ENCODE assay signal across 24 mouse cellular contexts in the genomic region with DNA sequence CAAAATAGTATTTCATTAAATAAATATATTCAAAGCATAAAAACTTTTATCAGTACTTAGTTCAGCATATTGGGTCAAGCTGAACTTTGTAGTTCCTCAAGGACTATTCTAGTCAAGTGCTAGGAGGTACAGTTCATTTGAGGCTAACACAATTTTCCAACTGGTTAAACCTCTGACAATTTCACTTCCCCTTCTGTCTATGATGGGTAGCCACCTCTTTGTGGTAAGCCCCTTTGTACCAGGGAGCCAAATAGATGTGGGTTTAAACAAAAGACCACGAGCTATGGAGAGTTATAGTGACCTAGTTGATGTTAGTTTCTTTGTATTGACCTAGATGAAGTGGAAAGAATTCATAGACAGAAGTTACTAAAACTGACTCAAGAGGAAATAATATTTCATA.
DNase-seq lines count a peak whose midpoint lies in the region; ATAC-seq lines count a peak whose summit lies in the region.
"Had no signal": no experiment of that assay in that cellular context is flagged by ENCODE, and none has a peak within 500 bp of the region (broad histone marks: within the 10 kb centered on the region; RNA-seq: fewer than 3 reads in every experiment).

No protein-coding gene starts in this region.

- peak; percentile 30 for DNase-seq in Muller cell, postnatal 12 days (ENCODE audit: inconsistent ontology term)
- peak; percentile 66 for DNase-seq in retina, embryonic 14.5 days (ENCODE audit: low spot score)
- DNase-seq in heart, embryonic 10.5 days (ENCODE audit: low spot score), result no peak
- DNase-seq in testis, postnatal 14 days (ENCODE audit: low spot score), result no peak
- DNase-seq in left cerebral cortex, postnatal 14 days (ENCODE audit: low spot score in 2 of 2), result no peak
- DNase-seq: adrenal gland, postnatal 14 days; B cell, adult 2 months; cerebellum, adult 18-20 months; cerebellum, adult 9-11 months; cerebellum, postnatal 36 days; gastrocnemius, postnatal 36 days; heart, adult 18-20 months; heart, postnatal 14 days had no signal

- peaks cover 6% of the 10 kb centered on the region; the same call in 1 of the 2 replicates for H3K4me1 ChIP-seq in heart, embryonic 10.5 days
- H3K4me1 ChIP-seq: embryonic facial prominence, embryonic 15.5 days; forebrain, embryonic 10.5 days had no signal

- H3K27me3 ChIP-seq in heart, embryonic 10.5 days (ENCODE audit: insufficient read depth, poor library complexity, severe bottlenecking), result no peaks in the 10 kb centered on the region
- H3K27me3 ChIP-seq: embryonic facial prominence, embryonic 15.5 days; heart, embryonic 15.5 days; Patski had no signal

- H3K4me3 ChIP-seq in heart, embryonic 10.5 days, result no peak overlapping the region
- H3K4me3 ChIP-seq: embryonic facial prominence, embryonic 15.5 days; erythroblast, embryonic 14.5 days; forebrain, embryonic 10.5 days; heart, embryonic 15.5 days; hindbrain, embryonic 10.5 days had no signal

- no peak overlapping the region for H3K27ac ChIP-seq in heart, embryonic 10.5 days
- H3K27ac ChIP-seq: embryonic facial prominence, embryonic 15.5 days; forebrain, embryonic 10.5 days; heart, embryonic 15.5 days; hindbrain, embryonic 10.5 days; hindbrain, embryonic 14.5 days had no signal

- H3K36me3 ChIP-seq in heart, embryonic 10.5 days, result no peaks in the 10 kb centered on the region
- H3K36me3 ChIP-seq: embryonic facial prominence, embryonic 15.5 days; forebrain, embryonic 10.5 days; heart, embryonic 15.5 days; hindbrain, embryonic 10.5 days had no signal

- peak; percentile 98 for ATAC-seq in granulocyte monocyte progenitor cell, adult 5-6 weeks (replicated peaks; ENCODE audit: poor library complexity, severe bottlenecking)
- ATAC-seq: activated CD4-positive, CD25-positive, alpha-beta regulatory T cell, adult 4 months; CD4-positive, CD25-positive, alpha-beta regulatory T cell, adult 4 months; forebrain, embryonic 14.5 days; Patski had no signal

- H3K9me3 ChIP-seq in heart, embryonic 10.5 days, result no peaks in the 10 kb centered on the region
- H3K9me3 ChIP-seq: embryonic facial prominence, embryonic 15.5 days; forebrain, embryonic 10.5 days; heart, embryonic 15.5 days; hindbrain, embryonic 10.5 days had no signal

- intact Hi-C loops in left cerebral cortex, postnatal 14 days (cut with DNase I), result no loop called here

- 79% methylated on average over 1 of the region's 1 CpGs for WGBS in heart, embryonic 10.5 days

Comparison
In these comparisons a context has a peak if more than half of its experiments do, and no peak if none do; other contexts are left out.
1. DNase-seq: peak in Muller cell, postnatal 12 days (single experiment) and retina, embryonic 14.5 days (single experiment); none in heart, embryonic 10.5 days (single experiment), testis, postnatal 14 days (single experiment) and left cerebral cortex, postnatal 14 days (0 of 2).